Mouse (Mus musculus) ES-Bruce4 (cell line): ENCODE data around the gene Cdh10.

ENCODE experiments used
- CTCF ChIP-seq: IDR thresholded peaks from one replicate; pipeline ENCODE4 v1.8.1; 2011; ENCODE audit warnings: low read depth, low read length
- EP300 ChIP-seq: IDR thresholded peaks from 2 replicates; pipeline ENCODE4 v1.6.1; 2011; ENCODE audit warnings: low read depth, low read length; ENCODE audit not compliant: insufficient read depth
- POLR2A ChIP-seq: IDR thresholded peaks from one replicate; pipeline ENCODE4 v1.8.1; 2011; ENCODE audit warnings: low read length; ENCODE audit not compliant: insufficient read depth

GRCm38 (mm10) chr15:18858135-18858534, 39.4 kb downstream of the Cdh10 start:
- TF ChIP-seq CTCF (no peak), EP300 (no peak), POLR2A (no peak)
